ENCODE assay signal across 8 mouse cellular contexts in the genomic region with DNA sequence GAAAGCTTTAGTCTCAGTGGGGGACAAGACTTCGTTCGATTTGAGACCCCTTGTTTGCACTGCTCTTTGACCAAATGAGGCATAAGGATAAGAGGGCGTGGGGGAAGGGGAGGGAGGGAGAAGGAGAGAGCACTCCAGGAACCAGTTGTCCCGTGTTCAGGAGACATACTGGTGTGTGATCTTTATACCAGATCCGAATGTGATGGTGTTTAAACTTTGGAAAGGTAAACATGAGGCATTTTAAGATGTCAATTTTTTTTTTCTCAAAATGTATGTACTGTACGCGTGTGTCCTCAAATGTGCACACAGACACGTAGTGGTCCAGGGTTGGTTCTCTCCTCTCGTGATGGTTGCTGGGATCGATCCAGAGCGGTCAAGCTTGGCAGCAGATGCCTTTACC. TPM values are rescaled to one million over a fixed set of nuclear protein-coding genes. Genes with fewer than 3 reads are reported as not detected.
DNase-seq lines count a peak whose midpoint lies in the region; ATAC-seq and TF ChIP-seq lines count a peak whose summit lies in the region.

No protein-coding gene starts in this region.

- whole genome bisulfite sequencing in heart, embryonic 14.5 days: 66% methylated on average over 11 of the region's 11 CpGs
- WGBS in bone marrow, adult 2 months: 80% methylated on average over 11 of the region's 11 CpGs
- WGBS in hindbrain, embryonic 12.5 days: 63% methylated on average over 11 of the region's 11 CpGs
- 53% methylated on average over 11 of the region's 11 CpGs for WGBS in liver, embryonic 16.5 days (ENCODE audit: insufficient replicate concordance)

- peak overlapping the region; percentile 82 for H3K9ac ChIP-seq in heart, embryonic 14.5 days (ENCODE audit: low read length)
- H3K9ac ChIP-seq in hindbrain, embryonic 12.5 days: no peak overlapping the region; the same call in 1 of the 2 replicates
- peak overlapping the region; percentile 73 for H3K9ac ChIP-seq in liver, embryonic 16.5 days (ENCODE audit: low read depth, low read length)

- no peak for TF ChIP-seq POLR2A in bone marrow, adult 2 months (IDR thresholded peaks at IDR 0.05; ENCODE audit: borderline replicate concordance, control insufficient read depth, low read depth, low read length)

- peaks cover 19 to 24% of the 10 kb centered on the region in 2 experiments for H3K4me1 ChIP-seq in heart, embryonic 14.5 days (ENCODE audit: control insufficient read depth in 2 of 2, insufficient read depth in 2 of 2, low read length in 2 of 2)
- peaks cover 8% of the 10 kb centered on the region; the same call in 1 of the 2 replicates for H3K4me1 ChIP-seq in bone marrow, adult 2 months (ENCODE audit: control insufficient read depth, insufficient read depth, low read length)
- H3K4me1 ChIP-seq in hindbrain, embryonic 12.5 days: peaks cover 15% of the 10 kb centered on the region
- peaks cover 62% of the 10 kb centered on the region for H3K4me1 ChIP-seq in liver, embryonic 16.5 days (ENCODE audit: control insufficient read depth, low read depth, low read length)

- TF ChIP-seq CTCF in bone marrow, adult 2 months (IDR thresholded peaks at IDR 0.05; ENCODE audit: control insufficient read depth, insufficient read depth, low read length): no peak

- H3K9me3 ChIP-seq in heart, embryonic 14.5 days (ENCODE audit: control insufficient read depth, low read length): no peaks in the 10 kb centered on the region
- no peaks in the 10 kb centered on the region for H3K9me3 ChIP-seq in hindbrain, embryonic 12.5 days (replicated peaks)
- no peaks in the 10 kb centered on the region for H3K9me3 ChIP-seq in liver, embryonic 16.5 days (replicated peaks; ENCODE audit: control insufficient read depth, low read length)

- peak overlapping the region; percentile 90 for H3K4me2 ChIP-seq in heart, embryonic 14.5 days (ENCODE audit: low read length)
- peak overlapping the region; percentile 90; the same call in 1 of the 2 replicates for H3K4me2 ChIP-seq in hindbrain, embryonic 12.5 days (replicated peaks)
- H3K4me2 ChIP-seq in liver, embryonic 16.5 days (ENCODE audit: low read depth, low read length): peak overlapping the region; percentile 94

- peak overlapping the region; percentile 60 to 63 for H3K4me3 ChIP-seq in heart, embryonic 14.5 days (ENCODE audit: control insufficient read depth in 1 of 2, insufficient read depth in 1 of 2, low read depth in 1 of 2, low read length in 2 of 2)
- H3K4me3 ChIP-seq in bone marrow, adult 2 months (replicated peaks; ENCODE audit: control insufficient read depth, low read depth, low read length): no peak overlapping the region
- H3K4me3 ChIP-seq in hindbrain, embryonic 12.5 days: no peak overlapping the region
- H3K4me3 ChIP-seq in liver, embryonic 16.5 days (ENCODE audit: low read depth, low read length): peak overlapping the region; percentile 79

- ATAC-seq in heart, embryonic 14.5 days (ENCODE audit: insufficient number of reproducible peaks, insufficient read depth, low FRiP score, low read depth): no peak
- ATAC-seq in hindbrain, embryonic 12.5 days (ENCODE audit: low FRiP score): no peak
- ATAC-seq in liver, embryonic 16.5 days (ENCODE audit: low read depth): no peak; the same call in 1 of the 2 replicates

- no peaks in the 10 kb centered on the region for H3K36me3 ChIP-seq in heart, embryonic 14.5 days (ENCODE audit: control insufficient read depth, insufficient read depth, low read length)
- H3K36me3 ChIP-seq in hindbrain, embryonic 12.5 days: no peaks in the 10 kb centered on the region
- no peaks in the 10 kb centered on the region for H3K36me3 ChIP-seq in liver, embryonic 16.5 days (ENCODE audit: control insufficient read depth, insufficient read depth)

- H3K27me3 ChIP-seq in heart, embryonic 14.5 days (ENCODE audit: control insufficient read depth, insufficient read depth, low read length): no peaks in the 10 kb centered on the region
- peaks cover 14% of the 10 kb centered on the region for H3K27me3 ChIP-seq in hindbrain, embryonic 12.5 days
- H3K27me3 ChIP-seq in liver, embryonic 16.5 days (ENCODE audit: control insufficient read depth, insufficient read depth, low read depth, low read length): no peaks in the 10 kb centered on the region

- DNase-seq in heart, adult 9 months (ENCODE audit: low spot score in 2 of 2): no peak
- DNase-seq in frontal cortex, postnatal 14 days (ENCODE audit: low spot score in 2 of 2): no peak
- DNase-seq in adrenal gland, adult 2 months: no peak
- no peak for DNase-seq in cerebellum, adult 9-11 months

- peak overlapping the region; percentile 50 to 80 for H3K27ac ChIP-seq in heart, embryonic 14.5 days (replicated peaks in 1 of 2; ENCODE audit: control insufficient read depth in 1 of 2, insufficient read depth in 1 of 2, low read depth in 2 of 2, low read length in 2 of 2)
- H3K27ac ChIP-seq in bone marrow, adult 2 months (ENCODE audit: control insufficient read depth, insufficient read depth, low read depth, low read length, poor library complexity): peak overlapping the region; percentile 57; the same call in 1 of the 2 replicates
- H3K27ac ChIP-seq in hindbrain, embryonic 12.5 days: no peak overlapping the region
- peak overlapping the region; percentile 93 for H3K27ac ChIP-seq in liver, embryonic 16.5 days (ENCODE audit: low read length)

RNA-seq across cellular contexts. Expression of a gene that starts 3.1 kb away (rescaled TPM):
- polyA plus RNA-seq in heart, embryonic 14.5 days (2014; fragmentation: Nextera tagmentation; extraction: Ambion mirVana): 37.4 and 41.4 TPM in 2 replicates
- 54.4 and 101 TPM in 2 replicates for polyA plus RNA-seq in bone marrow, adult 2 months (2011; ENCODE audit: insufficient read depth, insufficient read length, low replicate concordance, missing spikeins)
- 7.0 and 7.6 TPM in 2 replicates for polyA plus RNA-seq in hindbrain, embryonic 12.5 days (2016; fragmentation: Nextera tagmentation; extraction: Ambion mirVana)
- 127 and 148 TPM in 2 replicates for polyA plus RNA-seq in liver, embryonic 16.5 days (2015; fragmentation: Nextera tagmentation; extraction: Ambion mirVana)
- 100 to 1,000 TPM in 1 of 2 experiments, 10 to 100 TPM in 1; 94.6 to 157 TPM for total RNA-seq in adrenal gland, adult 2 months (2021)
- 58.7 and 87.6 TPM in 2 replicates for polyA plus RNA-seq in adrenal gland, adult 2 months (2012; rRNA removed)

Comparison
In these comparisons a context has a peak if more than half of its experiments do, and no peak if none do; other contexts are left out.
1. H3K4me3 ChIP-seq: peak in heart, embryonic 14.5 days (2 of 2) and liver, embryonic 16.5 days (single experiment); none in bone marrow, adult 2 months (single experiment) and hindbrain, embryonic 12.5 days (single experiment).
2. Peak in every context shown above with its lines, with median percentiles within 50 percentile points of each other: H3K4me2 ChIP-seq.